Mouse (Mus musculus) lung, embryonic 16.5 days (tissue): ENCODE data around the gene Shroom4. TPM values are rescaled to one million over a fixed set of nuclear protein-coding genes. Genes with fewer than 3 reads are reported as not detected.

Experiments
- ATAC-seq: fragments of 200-750 bp; cut with Nextera tagmentation; 2 replicates; pipeline ENCODE4 v1.8.0; 2017; ENCODE audit warnings: low read depth, mild to moderate bottlenecking, moderate library complexity
- H3K27ac ChIP-seq: fragments of 300-500 bp; sonication (generic); 2 replicates; pipeline ENCODE4 v1.5.1; 2014; ENCODE audit warnings: mild to moderate bottlenecking, control low read depth, low read length
- H3K27me3 ChIP-seq: fragments of 300-500 bp; sonication (generic); 2 replicates; pipeline ENCODE4 v1.6.1; 2014; ENCODE audit warnings: low read depth, low read length, mixed read lengths; ENCODE audit not compliant: control insufficient read depth, insufficient read depth
- H3K36me3 ChIP-seq: fragments of 300-500 bp; sonication (generic); 2 replicates; pipeline ENCODE4 v1.6.1; 2014; ENCODE audit warnings: low read length; ENCODE audit not compliant: control insufficient read depth, insufficient read depth
- H3K4me1 ChIP-seq: fragments of 300-500 bp; sonication (generic); replicated peaks from 2 replicates; pipeline ENCODE4 v1.6.1; 2014; ENCODE audit warnings: low read length, mixed read lengths; ENCODE audit not compliant: control insufficient read depth, insufficient read depth
- H3K4me2 ChIP-seq: fragments of 300-500 bp; sonication (generic); 2 replicates; pipeline ENCODE4 v1.6.1; 2014; ENCODE audit warnings: low read depth, low read length, control low read depth
- H3K4me3 ChIP-seq: fragments of 300-500 bp; sonication (generic); 2 replicates; pipeline ENCODE4 v1.5.1; 2014; ENCODE audit warnings: mild to moderate bottlenecking, low read length, control low read depth
- H3K9ac ChIP-seq: fragments of 300-500 bp; sonication (generic); 2 replicates; pipeline ENCODE4 v1.6.1; 2014; ENCODE audit warnings: low read length, control low read depth
- H3K9me3 ChIP-seq: fragments of 300-500 bp; sonication (generic); 2 replicates; pipeline ENCODE4 v1.6.1; 2016; ENCODE audit warnings: low read length; ENCODE audit not compliant: control insufficient read depth
- WGBS: fragments of 180-500 bp; shearing (Covaris S2); extraction: QIAGEN DNeasy Blood & Tissue Kit; methylation state at CpG from one replicate; pipeline ENCODE4 v1.1.7; 2014; 5-methylcytosine and 5-hydroxymethylcytosine counted together
- polyA plus RNA-seq: library from polyadenylated mRNA; unstranded; fragments of >200 nt; fragmentation: Nextera tagmentation; extraction: Ambion mirVana; gene quantifications from 2 replicates; pipeline ENCODE4 v1.2.1, GENCODE M21; 2015

Shroom4 gene
- polyA plus RNA-seq, 1 experiment from 2014 or later: 8.3 TPM

DNA sequence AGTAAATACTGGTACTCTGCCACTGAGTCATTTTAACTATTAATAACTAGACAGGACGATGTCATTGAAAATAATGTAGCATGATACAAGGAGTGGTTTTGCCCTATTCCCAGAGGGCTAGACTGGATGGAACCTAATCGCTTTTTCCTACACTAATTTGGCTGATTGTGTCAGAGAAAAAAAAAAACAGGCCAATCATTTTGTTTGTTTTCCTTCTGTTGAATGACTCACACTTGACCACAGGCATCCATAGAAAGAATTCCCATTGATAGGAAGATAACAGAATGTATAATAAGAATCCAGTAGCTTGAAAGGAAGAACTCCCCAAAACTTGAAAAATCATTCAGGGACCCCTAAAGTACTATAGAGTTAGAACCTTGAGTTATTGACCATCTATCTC lies 137.0 kb downstream of the Shroom4 start:
- Histone ChIP-seq H3K9me3 (no peaks in the 10 kb centered on the region), H3K36me3 (no peaks in the 10 kb centered on the region), H3K4me1 (no peaks in the 10 kb centered on the region), H3K27ac (no peak overlapping the region), H3K4me2 (no peak overlapping the region), H3K9ac (no peak overlapping the region), H3K4me3 (no peak overlapping the region), H3K27me3 (no peaks in the 10 kb centered on the region)
- no peak for ATAC-seq
- 87% methylated on average over 2 of the region's 2 CpGs for WGBS

DNA sequence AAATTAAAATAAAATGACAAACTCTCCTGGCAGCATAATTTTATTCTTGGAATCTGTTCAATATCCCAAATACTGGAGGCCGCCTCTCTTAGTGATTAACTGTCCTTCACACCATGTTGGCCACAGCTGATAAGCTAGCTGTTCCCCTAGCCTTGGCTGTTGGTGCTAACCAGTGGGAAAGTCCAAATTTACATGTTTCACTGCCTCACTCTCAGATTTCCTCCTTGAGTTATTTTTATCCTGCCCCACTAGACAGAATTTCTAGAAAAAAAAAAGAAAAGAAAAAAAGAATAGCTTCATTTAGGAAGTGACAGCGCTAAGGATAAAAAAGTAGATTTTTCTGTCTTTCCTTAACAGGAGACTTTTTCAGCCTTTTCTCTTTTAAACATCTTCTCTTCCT lies 138.0 kb downstream of the Shroom4 start:
- no peaks in the 10 kb centered on the region for H3K4me1 ChIP-seq
- no peak for ATAC-seq
- H3K4me3 ChIP-seq: no peak overlapping the region
- H3K27me3 ChIP-seq: no peaks in the 10 kb centered on the region
- 58% methylated on average over 2 of the region's 2 CpGs for WGBS
- H3K27ac ChIP-seq: no peak overlapping the region
- H3K36me3 ChIP-seq: no peaks in the 10 kb centered on the region
- H3K4me2 ChIP-seq: no peak overlapping the region
- H3K9me3 ChIP-seq: no peaks in the 10 kb centered on the region
- no peak overlapping the region for H3K9ac ChIP-seq

DNA sequence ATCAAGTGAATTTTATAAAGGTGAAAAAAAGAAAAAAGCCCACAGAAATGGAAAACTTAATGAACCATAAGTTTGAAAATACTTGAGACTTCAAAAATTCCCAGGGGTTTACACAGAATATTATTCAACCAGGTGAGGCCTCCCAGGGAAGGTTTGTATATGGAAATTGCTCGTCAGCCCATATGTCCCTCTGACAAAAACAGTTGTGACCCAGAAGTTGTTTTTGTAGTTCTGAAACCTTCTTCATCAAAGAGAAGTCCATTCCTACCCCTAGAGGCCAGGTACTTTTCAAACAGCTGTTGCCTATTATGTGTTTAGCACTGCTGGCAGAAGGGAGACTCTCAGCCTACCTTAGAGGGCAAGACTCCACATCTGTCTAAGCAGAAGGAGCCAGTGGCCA lies 165.4 kb downstream of the Shroom4 start:
- no peaks in the 10 kb centered on the region for H3K36me3 ChIP-seq
- H3K9ac ChIP-seq: no peak overlapping the region
- H3K27ac ChIP-seq: no peak overlapping the region
- WGBS: 63% methylated on average over 1 of the region's 1 CpGs
- ATAC-seq: no peak
- no peak overlapping the region for H3K4me3 ChIP-seq
- H3K4me1 ChIP-seq: no peaks in the 10 kb centered on the region
- no peak overlapping the region for H3K4me2 ChIP-seq
- H3K27me3 ChIP-seq: no peaks in the 10 kb centered on the region
- H3K9me3 ChIP-seq: no peaks in the 10 kb centered on the region

DNA sequence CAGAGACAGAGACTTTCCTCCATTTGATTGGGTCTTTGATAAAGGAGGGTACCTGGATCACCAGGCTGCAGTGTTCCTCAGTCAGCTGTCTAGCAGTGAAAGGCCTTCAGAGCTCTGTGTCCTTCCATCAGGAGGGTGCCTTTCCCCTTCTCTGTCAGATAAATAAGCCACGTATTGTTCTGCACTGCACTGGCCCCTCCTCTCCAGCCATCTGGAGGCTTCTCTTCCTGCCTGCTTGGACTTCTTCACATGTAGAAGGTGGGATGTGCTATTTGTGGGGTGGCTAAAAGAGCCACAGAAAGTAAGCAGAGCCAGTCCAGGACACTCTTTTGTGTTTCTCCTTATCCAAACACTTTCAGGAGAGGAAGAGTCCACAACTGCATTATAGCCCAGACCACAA lies 174.9 kb downstream of the Shroom4 start:
- H3K9ac ChIP-seq: no peak overlapping the region
- no peaks in the 10 kb centered on the region for H3K27me3 ChIP-seq
- H3K4me3 ChIP-seq: no peak overlapping the region
- no peak overlapping the region for H3K4me2 ChIP-seq
- H3K9me3 ChIP-seq: no peaks in the 10 kb centered on the region
- H3K27ac ChIP-seq: no peak overlapping the region
- WGBS: 30% methylated on average over 1 of the region's 1 CpGs
- no peaks in the 10 kb centered on the region for H3K36me3 ChIP-seq
- no peak for ATAC-seq
- no peaks in the 10 kb centered on the region for H3K4me1 ChIP-seq

DNA sequence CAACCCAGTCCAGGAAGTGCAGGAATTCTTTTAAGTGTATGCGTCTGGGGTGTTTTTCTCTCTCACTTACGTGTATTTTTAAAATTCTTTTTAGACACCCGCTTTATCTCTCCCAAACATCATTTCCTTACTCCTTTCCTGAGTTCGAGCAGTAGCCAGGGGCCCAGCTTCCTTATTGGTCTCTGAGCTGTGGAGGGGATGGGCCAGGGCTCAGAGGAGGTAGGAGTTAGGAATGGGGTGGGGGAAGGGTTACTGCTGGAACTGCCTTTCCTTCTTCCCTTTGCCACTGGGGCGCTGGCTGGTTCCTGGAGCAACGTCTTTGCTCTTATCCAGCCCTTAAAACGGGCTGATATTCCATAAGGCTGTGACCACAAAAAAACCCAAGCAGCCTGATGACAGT lies 177.3 kb downstream of the Shroom4 start:
- H3K4me3 ChIP-seq: peak overlapping the region; percentile 32
- H3K9me3 ChIP-seq: no peaks in the 10 kb centered on the region
- H3K4me2 ChIP-seq: no peak overlapping the region
- peak overlapping the region; percentile 7; the same call in 1 of the 2 replicates for H3K27ac ChIP-seq
- H3K36me3 ChIP-seq: no peaks in the 10 kb centered on the region
- H3K27me3 ChIP-seq: no peaks in the 10 kb centered on the region
- ATAC-seq: peak; percentile 88
- H3K9ac ChIP-seq: no peak overlapping the region
- no peaks in the 10 kb centered on the region for H3K4me1 ChIP-seq
- WGBS: 37% methylated on average over 7 of the region's 7 CpGs

DNA sequence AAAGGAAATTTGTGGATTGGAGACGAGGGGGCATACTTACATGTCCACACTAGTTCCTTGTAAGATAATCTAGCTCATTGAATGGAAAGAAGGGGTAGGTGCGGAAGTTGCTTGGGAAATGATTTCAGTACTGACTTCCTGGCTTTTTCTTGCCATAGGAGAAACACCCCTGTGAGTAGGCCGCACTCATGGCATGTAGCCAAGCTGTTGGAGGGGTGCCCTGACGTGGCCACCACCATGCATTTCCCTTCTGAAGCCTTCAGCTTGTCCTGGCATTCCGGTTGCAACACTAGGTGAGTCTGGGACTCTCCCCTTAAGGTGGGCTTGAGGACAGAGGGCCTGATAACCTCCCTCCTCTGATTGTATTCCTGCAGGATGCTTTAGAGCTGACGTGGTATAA lies 181.0 kb downstream of the Shroom4 start:
- no peak overlapping the region for H3K4me3 ChIP-seq
- H3K9ac ChIP-seq: no peak overlapping the region
- no peaks in the 10 kb centered on the region for H3K4me1 ChIP-seq
- H3K27ac ChIP-seq: no peak overlapping the region
- H3K9me3 ChIP-seq: no peaks in the 10 kb centered on the region
- no peak for ATAC-seq
- 69% methylated on average over 6 of the region's 6 CpGs for WGBS
- no peaks in the 10 kb centered on the region for H3K27me3 ChIP-seq
- H3K4me2 ChIP-seq: no peak overlapping the region
- H3K36me3 ChIP-seq: peaks cover 2% of the 10 kb centered on the region; the same call in 1 of the 2 replicates

DNA sequence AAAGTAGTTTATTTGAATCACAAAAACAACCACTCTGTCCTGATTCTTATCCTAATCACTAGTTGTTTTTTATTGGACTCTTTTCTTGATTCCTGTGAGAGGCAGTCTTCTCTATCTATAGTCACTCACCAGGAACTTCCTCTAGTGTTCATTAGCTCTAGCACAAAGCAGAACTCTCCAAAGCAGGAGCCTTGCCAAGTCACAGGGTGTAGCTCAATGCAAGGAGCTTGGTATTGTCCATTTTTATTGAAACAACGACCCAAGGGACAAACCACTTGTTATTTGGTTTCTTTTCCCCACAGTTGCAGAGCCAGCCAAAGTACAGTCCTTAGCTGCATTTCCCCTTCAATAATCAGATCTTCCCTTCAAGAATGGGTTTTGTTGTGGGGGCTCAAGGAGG lies 181.5 kb downstream of the Shroom4 start:
- Histone ChIP-seq H3K9me3 (no peaks in the 10 kb centered on the region), H3K27ac (no peak overlapping the region), H3K4me2 (no peak overlapping the region), H3K4me1 (no peaks in the 10 kb centered on the region), H3K9ac (no peak overlapping the region), H3K36me3 (peaks cover 2% of the 10 kb centered on the region; the same call in 1 of the 2 replicates), H3K27me3 (no peaks in the 10 kb centered on the region), H3K4me3 (no peak overlapping the region)
- no peak for ATAC-seq
- 75% methylated on average over 1 of the region's 1 CpGs for WGBS

DNA sequence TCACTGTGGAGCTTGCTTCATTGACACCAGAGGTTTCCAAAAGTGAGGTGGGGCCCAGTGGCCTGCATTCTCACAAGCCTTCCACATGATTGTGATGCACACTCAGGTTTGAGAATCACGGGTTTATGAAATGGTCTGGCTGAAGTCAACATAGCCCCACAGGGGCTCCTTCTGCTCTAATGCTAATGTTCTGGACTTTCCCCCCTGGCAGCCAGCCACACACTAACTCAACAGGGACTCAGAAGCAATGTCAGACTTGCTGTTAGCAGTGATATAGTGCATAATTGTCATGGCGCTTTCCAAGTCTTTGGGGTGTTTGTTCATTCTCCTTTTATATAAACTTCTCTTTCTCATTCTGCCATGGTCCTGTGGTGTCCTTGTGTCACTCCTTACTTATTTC lies 183.0 kb downstream of the Shroom4 start:
- no peak overlapping the region for H3K27ac ChIP-seq
- WGBS: 90% methylated on average over 2 of the region's 2 CpGs
- no peak overlapping the region for H3K9ac ChIP-seq
- H3K36me3 ChIP-seq: peaks cover 2% of the 10 kb centered on the region; the same call in 1 of the 2 replicates
- ATAC-seq: no peak
- no peaks in the 10 kb centered on the region for H3K4me1 ChIP-seq
- no peak overlapping the region for H3K4me3 ChIP-seq
- no peak overlapping the region for H3K4me2 ChIP-seq
- H3K27me3 ChIP-seq: no peaks in the 10 kb centered on the region
- no peaks in the 10 kb centered on the region for H3K9me3 ChIP-seq

DNA sequence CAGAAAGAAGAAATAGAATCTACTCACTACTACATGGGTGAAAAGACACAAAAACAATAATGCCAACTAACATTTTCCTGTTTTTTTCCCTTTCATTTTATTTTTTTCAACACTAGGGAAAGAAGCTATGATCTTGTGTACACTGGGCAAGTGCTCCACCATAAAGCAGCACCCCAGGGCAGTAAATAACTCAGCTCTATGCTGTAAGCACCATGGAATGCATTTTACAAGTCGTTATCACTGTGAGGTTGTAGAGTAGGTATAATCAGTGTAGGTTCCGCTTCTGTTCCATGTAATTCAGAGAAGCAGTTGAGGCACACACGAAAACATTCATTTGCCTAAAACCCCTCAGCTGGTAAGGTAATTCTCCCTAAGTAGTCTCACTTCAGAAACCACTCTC lies 194.5 kb downstream of the Shroom4 start:
- Histone ChIP-seq H3K9me3 (no peaks in the 10 kb centered on the region), H3K27ac (no peak overlapping the region), H3K36me3 (no peaks in the 10 kb centered on the region), H3K27me3 (no peaks in the 10 kb centered on the region), H3K4me1 (no peaks in the 10 kb centered on the region), H3K4me2 (no peak overlapping the region), H3K9ac (no peak overlapping the region), H3K4me3 (no peak overlapping the region)
- 84% methylated on average over 3 of the region's 3 CpGs for WGBS
- no peak for ATAC-seq

DNA sequence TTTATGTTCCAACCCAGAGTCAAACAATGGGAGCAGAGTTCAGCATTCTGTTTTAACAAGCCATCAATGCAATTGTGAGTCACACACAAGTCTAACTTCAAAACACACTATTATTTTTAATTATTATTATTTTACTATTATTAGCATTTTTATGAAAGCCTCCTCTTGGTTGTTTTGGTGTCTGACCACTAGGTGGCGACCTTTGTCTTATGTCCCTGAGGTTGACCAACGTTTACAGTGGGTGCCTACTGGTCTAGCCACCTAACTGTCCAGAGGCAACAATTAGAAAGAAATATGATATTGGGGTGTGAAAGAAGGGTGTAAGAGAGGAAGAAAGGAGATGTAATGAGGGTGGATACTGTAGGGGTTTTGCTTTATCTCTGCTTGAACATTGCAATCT lies 254.4 kb downstream of the Shroom4 start:
- H3K9me3 ChIP-seq: no peaks in the 10 kb centered on the region
- ATAC-seq: no peak
- H3K4me1 ChIP-seq: no peaks in the 10 kb centered on the region
- 8% methylated on average over 2 of the region's 2 CpGs for WGBS
- no peak overlapping the region for H3K4me3 ChIP-seq
- H3K27me3 ChIP-seq: no peaks in the 10 kb centered on the region
- H3K4me2 ChIP-seq: no peak overlapping the region
- no peaks in the 10 kb centered on the region for H3K36me3 ChIP-seq
- H3K27ac ChIP-seq: no peak overlapping the region
- H3K9ac ChIP-seq: no peak overlapping the region
